ENCODE assay signal across 20 mouse cellular contexts in genomic region chr11:115892213-115892612, GRCm38 (mm10). TPM values are rescaled to one million over a fixed set of nuclear protein-coding genes. Genes with fewer than 3 reads are reported as not detected.
"Had no signal": no experiment of that assay in that cellular context is flagged by ENCODE, and none has a peak within 500 bp of the region (broad histone marks: within the 10 kb centered on the region; RNA-seq: fewer than 3 reads in every experiment).

No protein-coding gene starts in this region.

- H3K9ac ChIP-seq: limb, embryonic 13.5 days; lung, embryonic 15.5 days; midbrain, embryonic 15.5 days; neural tube, embryonic 15.5 days; stomach, embryonic 15.5 days had no signal

- H3K4me3 ChIP-seq: limb, embryonic 13.5 days; lung, embryonic 15.5 days; megakaryocyte, embryonic 14.5 days; midbrain, embryonic 15.5 days; neural tube, embryonic 12.5 days; neural tube, embryonic 15.5 days; stomach, embryonic 15.5 days had no signal

- DNase-seq: kidney, adult 2 months; kidney, postnatal 14 days; kidney, postnatal 4 days; layer of hippocampus, adult 9-11 months; lung, adult 18-20 months; lung, postnatal 10 days; lung, postnatal 36 days; right cerebral cortex, adult 18-20 months; right cerebral cortex, postnatal 14 days; right cerebral cortex, postnatal 4 days; thymus, postnatal 25 days had no signal

- H3K4me1 ChIP-seq: limb, embryonic 13.5 days; lung, embryonic 15.5 days; midbrain, embryonic 15.5 days; neural tube, embryonic 12.5 days; neural tube, embryonic 15.5 days; stomach, embryonic 15.5 days had no signal

- H3K27ac ChIP-seq: limb, embryonic 13.5 days; lung, embryonic 15.5 days; midbrain, embryonic 15.5 days; neural tube, embryonic 12.5 days; neural tube, embryonic 15.5 days; stomach, embryonic 15.5 days had no signal

- ATAC-seq: intestine, postnatal 0 days; midbrain, embryonic 15.5 days had no signal

- H3K9me3 ChIP-seq: limb, embryonic 13.5 days; lung, embryonic 15.5 days; megakaryocyte, embryonic 14.5 days; midbrain, embryonic 15.5 days; neural tube, embryonic 12.5 days; neural tube, embryonic 15.5 days; stomach, embryonic 15.5 days had no signal

- H3K4me2 ChIP-seq: limb, embryonic 13.5 days; lung, embryonic 15.5 days; midbrain, embryonic 11.5 days; midbrain, embryonic 15.5 days; neural tube, embryonic 12.5 days; neural tube, embryonic 15.5 days; stomach, embryonic 15.5 days had no signal

- H3K27me3 ChIP-seq: limb, embryonic 13.5 days; lung, embryonic 15.5 days; midbrain, embryonic 15.5 days; neural tube, embryonic 12.5 days; neural tube, embryonic 15.5 days; stomach, embryonic 15.5 days had no signal

RNA-seq across cellular contexts. Expression of gene Myo15b, which starts 34.0 kb away (rescaled TPM):
- polyA plus RNA-seq: midbrain, embryonic 11.5 days had no signal
